7 mouse cellular contexts compared by ENCODE assay signal in genomic region chr5:134932903-134933276, GRCm38 (mm10). TPM values are rescaled to one million over a fixed set of nuclear protein-coding genes. Genes with fewer than 3 reads are reported as not detected.
A peak's percentile ranks its signal among the peaks of the same experiment; 100 is the strongest.
DNase-seq lines count a peak whose midpoint lies in the region; ATAC-seq lines count a peak whose summit lies in the region.

No protein-coding gene starts in this region.

- ATAC-seq in hindbrain, embryonic 15.5 days (ENCODE audit: low FRiP score, low read depth), result no peak
- peak; percentile 50 for ATAC-seq in megakaryocyte, adult 5-6 weeks (ENCODE audit: poor library complexity, severe bottlenecking)

- no peak overlapping the region for H3K27ac ChIP-seq in hindbrain, embryonic 15.5 days (replicated peaks)

- no peaks in the 10 kb centered on the region for H3K36me3 ChIP-seq in hindbrain, embryonic 15.5 days

- peaks cover 6% of the 10 kb centered on the region for H3K4me1 ChIP-seq in hindbrain, embryonic 15.5 days (replicated peaks)

- 46% methylated on average over 9 of the region's 9 CpGs for WGBS in hindbrain, embryonic 15.5 days

- H3K4me2 ChIP-seq in hindbrain, embryonic 15.5 days, result peak overlapping the region; percentile 99

- DNase-seq in WW6 (ENCODE audit: low read depth, low spot score), result peak; percentile 81
- peak; percentile 38 for DNase-seq in cerebellum, adult 8-10 months
- DNase-seq in forelimb bud, embryonic 11.5 days (ENCODE audit: low read depth, low spot score), result peak; percentile 63
- peak; percentile 26 to 36 for DNase-seq in left cerebral cortex, adult 18-20 months (ENCODE audit: low spot score in 2 of 2)
- DNase-seq in skeletal muscle tissue, adult 2 months (ENCODE audit: low read depth, low spot score), result peak; percentile 58

- no peaks in the 10 kb centered on the region for H3K9me3 ChIP-seq in hindbrain, embryonic 15.5 days

- H3K27me3 ChIP-seq in hindbrain, embryonic 15.5 days, result no peaks in the 10 kb centered on the region

- peak overlapping the region; percentile 83 for H3K4me3 ChIP-seq in hindbrain, embryonic 15.5 days

- H3K9ac ChIP-seq in hindbrain, embryonic 15.5 days, result peak overlapping the region; percentile 66; the same call in 1 of the 2 replicates

RNA-seq across cellular contexts. Expression of gene Mettl27, which starts 0.7 kb away (rescaled TPM):
- polyA plus RNA-seq in hindbrain, embryonic 15.5 days (2015; fragmentation: Nextera tagmentation; extraction: Ambion mirVana), result 6.5 and 6.8 TPM in 2 replicates
- 1 to 10 TPM; 7.4 to 9.7 TPM for total RNA-seq in left cerebral cortex, adult 18-20 months (2021)
- 0.46 and 3.0 TPM in 2 replicates for total RNA-seq in megakaryocyte, adult 5-6 weeks (2015)
- 0.89 and 1.3 TPM in 2 replicates for total RNA-seq in megakaryocyte, adult 5-6 weeks (2017)

RNA-seq across cellular contexts. Expression of gene Cldn4, which starts 13.8 kb away (rescaled TPM):
- 0.10 TPM in 1 of 2 replicates, not detected in the other for polyA plus RNA-seq in hindbrain, embryonic 15.5 days (2015; fragmentation: Nextera tagmentation; extraction: Ambion mirVana)
- total RNA-seq in left cerebral cortex, adult 18-20 months (2021), result not detected
- total RNA-seq in megakaryocyte, adult 5-6 weeks (2015), result not detected in 2 replicates
- not detected in 2 replicates for total RNA-seq in megakaryocyte, adult 5-6 weeks (2017)

RNA-seq across cellular contexts. Expression of gene Cldn13, which starts 17.6 kb away (rescaled TPM):
- 0.23 TPM in 1 of 2 replicates, not detected in the other for polyA plus RNA-seq in hindbrain, embryonic 15.5 days (2015; fragmentation: Nextera tagmentation; extraction: Ambion mirVana)
- total RNA-seq in left cerebral cortex, adult 18-20 months (2021), result not detected
- total RNA-seq in megakaryocyte, adult 5-6 weeks (2015), result 7.8 and 8.2 TPM in 2 replicates
- total RNA-seq in megakaryocyte, adult 5-6 weeks (2017), result 2.9 and 7.7 TPM in 2 replicates

RNA-seq across cellular contexts. Expression of gene Tmem270, which starts 26.4 kb away (rescaled TPM):
- polyA plus RNA-seq in hindbrain, embryonic 15.5 days (2015; fragmentation: Nextera tagmentation; extraction: Ambion mirVana), result not detected in 2 replicates
- total RNA-seq in left cerebral cortex, adult 18-20 months (2021), result not detected
- total RNA-seq in megakaryocyte, adult 5-6 weeks (2015), result not detected in 2 replicates
- total RNA-seq in megakaryocyte, adult 5-6 weeks (2017), result not detected in 2 replicates

RNA-seq across cellular contexts. Expression of gene Cldn3, which starts 53.1 kb away (rescaled TPM):
- 2.2 and 2.8 TPM in 2 replicates for polyA plus RNA-seq in hindbrain, embryonic 15.5 days (2015; fragmentation: Nextera tagmentation; extraction: Ambion mirVana)
- total RNA-seq in left cerebral cortex, adult 18-20 months (2021), result under 1 TPM in 1 of 2 experiments, not detected in 1; 0.49 TPM
- total RNA-seq in megakaryocyte, adult 5-6 weeks (2015), result not detected in 2 replicates
- not detected in 2 replicates for total RNA-seq in megakaryocyte, adult 5-6 weeks (2017)

Comparison
In these comparisons a context has a peak if more than half of its experiments do, and no peak if none do; other contexts are left out.
1. DNase-seq: peak in every context shown above with its lines; median percentile 81 in WW6; 63 in forelimb bud, embryonic 11.5 days; 58 in skeletal muscle tissue, adult 2 months; 38 in cerebellum, adult 8-10 months; 31 in left cerebral cortex, adult 18-20 months.